Mouse (Mus musculus) spleen, adult 2 months (tissue): Measurements from ENCODE around the gene Hmbs. TPM values are rescaled to one million over a fixed set of nuclear protein-coding genes. Genes with fewer than 3 reads are reported as not detected.
"Not testable (repeated sequence)": the region's sequence is repeated elsewhere in the genome, so short reads cannot be mapped to it uniquely, and the experiment has no call there.

Experiments
- DNase-seq, 2 experiments: peaks; one replicate each; pipeline versions ENCODE4 v3.0.0 to v3.0.0-alpha.2; 2012 to 2021; ENCODE audit warnings: low spot score in 2 of 2, low read depth in 1 of 2
- H3K27ac ChIP-seq: fragments of 200-500 bp; 2 replicates; pipeline ENCODE4 v1.5.1; 2012; ENCODE audit warnings: low read length, inconsistent platforms; ENCODE audit not compliant: insufficient read depth
- H3K27me3 ChIP-seq: fragments of 200-500 bp; 2 replicates; pipeline ENCODE4 v1.6.1; 2012; ENCODE audit warnings: mild to moderate bottlenecking, moderate library complexity, low read length, inconsistent platforms; ENCODE audit not compliant: control insufficient read depth, insufficient read depth
- H3K36me3 ChIP-seq: fragments of 200-500 bp; 2 replicates; pipeline ENCODE4 v1.6.1; 2012; ENCODE audit warnings: mild to moderate bottlenecking, low read length, inconsistent platforms; ENCODE audit not compliant: control insufficient read depth, insufficient read depth
- H3K4me1 ChIP-seq: fragments of 200-500 bp; 2 replicates; pipeline ENCODE4 v1.6.1; 2011; ENCODE audit warnings: inconsistent platforms; ENCODE audit not compliant: control insufficient read depth, insufficient read depth, insufficient read length
- H3K4me3 ChIP-seq: fragments of 200-500 bp; 2 replicates; pipeline ENCODE4 v1.5.1; 2011; ENCODE audit warnings: mild to moderate bottlenecking, inconsistent platforms; ENCODE audit not compliant: insufficient read depth, insufficient read length; ENCODE audit errors: extremely low read depth
- CTCF ChIP-seq: fragments of 200-500 bp; IDR thresholded peaks from 2 replicates; pipeline ENCODE4 v1.5.1; 2011; ENCODE audit warnings: mild to moderate bottlenecking, inconsistent platforms; ENCODE audit not compliant: insufficient read depth, insufficient read length, insufficient replicate concordance; ENCODE audit errors: extremely low read depth
- POLR2A ChIP-seq: fragments of 200-500 bp; IDR thresholded peaks from 2 replicates; pipeline ENCODE4 v1.6.1; 2011; ENCODE audit warnings: low read depth, low read length, inconsistent platforms
- WGBS: fragments of 180-500 bp; shearing (Covaris S2); methylation state at CpG from one replicate; pipeline ENCODE4 v1.1.7; 2018; 5-methylcytosine and 5-hydroxymethylcytosine counted together
- polyA plus RNA-seq: library from polyadenylated mRNA; depleted of rRNA; stranded (reverse); fragments of >200 nt; gene quantifications from 2 replicates; pipeline ENCODE4 v1.2.3, GENCODE M21; 2012

Hmbs gene
- polyA plus RNA-seq, 1 experiment = 147 TPM

- TF ChIP-seq POLR2A (no peak), CTCF (no peak)
- no peak for DNase-seq
- Histone ChIP-seq H3K36me3 (peaks cover 25% of the 10 kb centered on the region), H3K4me1 (peaks cover 4% of the 10 kb centered on the region; the same call in 1 of the 2 replicates), H3K4me3 (no peak overlapping the region), H3K27ac (no peak overlapping the region), H3K27me3 (no peaks in the 10 kb centered on the region)
- 78% methylated on average over 10 of the region's 10 CpGs for WGBS
These were observed 33.3 kb downstream of the Hmbs start for GRCm38 (mm10) chr9:44310750-44311135.

- Histone ChIP-seq H3K27ac (no peak overlapping the region), H3K36me3 (peaks cover 17% of the 10 kb centered on the region), H3K27me3 (no peaks in the 10 kb centered on the region), H3K4me1 (peaks cover 4% of the 10 kb centered on the region; the same call in 1 of the 2 replicates), H3K4me3 (no peak overlapping the region)
- TF ChIP-seq CTCF (no peak), POLR2A (no peak)
- no peak for DNase-seq
- WGBS = 86% methylated on average over 3 of the region's 3 CpGs
These were observed 34.3 kb downstream of the Hmbs start for GRCm38 (mm10) chr9:44309756-44310155.

- DNase-seq = no peak
- peak overlapping the region; percentile 64 for H3K27ac ChIP-seq
- peaks cover 7% of the 10 kb centered on the region for H3K36me3 ChIP-seq
- H3K4me1 ChIP-seq = peaks cover 7% of the 10 kb centered on the region; the same call in 1 of the 2 replicates
- H3K4me3 ChIP-seq = no peak overlapping the region
- 29% methylated on average over 2 of the region's 2 CpGs for WGBS
- TF ChIP-seq CTCF (no peak), POLR2A (no peak)
- H3K27me3 ChIP-seq = no peaks in the 10 kb centered on the region
These were observed 36.8 kb downstream of the Hmbs start for GRCm38 (mm10) chr9:44307248-44307647.

GRCm38 (mm10) chr9:44306532-44306931, 37.5 kb downstream of the Hmbs start:
- 86% methylated on average over 6 of the region's 6 CpGs for WGBS
- Histone ChIP-seq H3K27ac (no peak overlapping the region), H3K36me3 (peaks cover 7% of the 10 kb centered on the region), H3K4me1 (peaks cover 7% of the 10 kb centered on the region; the same call in 1 of the 2 replicates), H3K4me3 (no peak overlapping the region), H3K27me3 (no peaks in the 10 kb centered on the region)
- TF ChIP-seq POLR2A (no peak), CTCF (no peak)
- DNase-seq = no peak

GRCm38 (mm10) chr9:44305466-44306079, 38.5 kb downstream of the Hmbs start, which contains the start of gene Hinfp:
Gene Hinfp (minus strand): TSS chr9:44305671.
- DNase-seq = peak; percentile 98
- H3K27ac ChIP-seq = peak within 1 kb of the TSS; percentile 77
- H3K4me3 ChIP-seq = peak within 1 kb of the TSS; percentile 81
- no peaks in the 10 kb centered on the region for H3K27me3 ChIP-seq
- under 1% methylated on average over 54 of the region's 54 CpGs for WGBS
- TF ChIP-seq POLR2A = peak; percentile 90
- TF ChIP-seq CTCF = no peak
- H3K36me3 ChIP-seq = peaks cover 8% of the 10 kb centered on the region; the same call in 1 of the 2 replicates
- peaks cover 7% of the 10 kb centered on the region; the same call in 1 of the 2 replicates for H3K4me1 ChIP-seq

GRCm38 (mm10) chr9:44300001-44300400, 44.0 kb downstream of the Hmbs start:
- DNase-seq, H3K27ac ChIP-seq, H3K27me3 ChIP-seq, H3K4me3 ChIP-seq, H3K4me1 ChIP-seq: not testable (repeated sequence)
- peaks cover 49% of the 10 kb centered on the region for H3K36me3 ChIP-seq
- 85% methylated on average over 3 of the region's 3 CpGs for WGBS

GRCm38 (mm10) chr9:44292490-44292889, 51.5 kb downstream of the Hmbs start:
- WGBS = 81% methylated on average over 3 of the region's 3 CpGs
- peaks cover 18% of the 10 kb centered on the region for H3K27me3 ChIP-seq
- DNase-seq = peak; percentile 36 to 60
- peaks cover 23% of the 10 kb centered on the region for H3K36me3 ChIP-seq
- H3K4me1 ChIP-seq = peaks cover 11% of the 10 kb centered on the region
- H3K27ac ChIP-seq = no peak overlapping the region
- TF ChIP-seq CTCF (peak; percentile 52; the same call in 1 of the 2 replicates), POLR2A (no peak)
- no peak overlapping the region for H3K4me3 ChIP-seq
